Mouse (Mus musculus) urinary bladder, adult 18-20 months (tissue): ENCODE measurements around the gene Dync1i1.

Source experiments
- DNase-seq, 2 experiments: peaks; one replicate each; pipeline ENCODE4 v3.0.0; 2022; ENCODE audit warnings: low spot score in 2 of 2, mixed read lengths in 2 of 2

Dync1i1 gene

GRCm38 (mm10) chr6:5770283-5770682 is 44.8 kb downstream of the Dync1i1 start:
- no peak for DNase-seq

DNA sequence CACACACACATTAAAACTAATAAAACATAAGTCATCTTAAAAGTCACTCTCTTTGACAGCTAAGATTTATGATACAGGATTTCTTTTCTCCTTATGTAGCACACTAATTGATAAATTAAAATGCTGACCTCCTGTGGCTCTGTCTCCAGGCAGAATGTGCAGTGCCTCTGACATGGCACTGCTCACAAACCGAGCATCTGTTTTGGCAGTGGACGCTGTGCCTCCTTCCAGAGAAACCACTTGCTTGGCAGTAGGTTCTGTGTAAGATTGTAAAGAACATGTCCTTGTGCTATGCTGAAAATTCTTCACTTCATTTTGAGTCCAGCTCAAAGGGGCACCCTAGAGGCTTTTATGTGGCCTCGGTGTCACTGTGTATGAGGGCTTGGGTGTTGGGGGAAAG is 50.0 kb downstream of the Dync1i1 start:
- DNase-seq = no peak

DNA sequence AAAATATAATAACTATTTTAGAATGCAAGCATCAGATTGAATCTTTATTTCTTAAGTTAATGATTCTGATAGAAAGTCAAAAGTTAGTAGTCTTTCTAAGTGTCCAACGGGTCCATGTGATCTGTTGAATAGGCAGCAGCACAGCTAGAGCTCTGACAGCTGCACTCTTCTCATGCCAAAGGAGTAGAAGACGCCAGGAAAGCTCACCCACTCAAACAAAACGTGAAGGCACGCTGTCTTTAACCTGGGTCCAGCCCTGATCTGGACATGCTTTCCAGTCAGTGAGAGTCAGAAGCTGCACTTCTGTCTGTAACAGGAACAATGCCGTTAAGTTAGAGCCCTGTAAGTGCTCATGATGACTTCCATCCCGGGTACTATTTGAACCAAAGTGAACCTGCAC is 56.3 kb downstream of the Dync1i1 start:
- no peak for DNase-seq

- no peak for DNase-seq
These were observed 58.4 kb downstream of the Dync1i1 start for GRCm38 (mm10) chr6:5783830-5784229.

DNA sequence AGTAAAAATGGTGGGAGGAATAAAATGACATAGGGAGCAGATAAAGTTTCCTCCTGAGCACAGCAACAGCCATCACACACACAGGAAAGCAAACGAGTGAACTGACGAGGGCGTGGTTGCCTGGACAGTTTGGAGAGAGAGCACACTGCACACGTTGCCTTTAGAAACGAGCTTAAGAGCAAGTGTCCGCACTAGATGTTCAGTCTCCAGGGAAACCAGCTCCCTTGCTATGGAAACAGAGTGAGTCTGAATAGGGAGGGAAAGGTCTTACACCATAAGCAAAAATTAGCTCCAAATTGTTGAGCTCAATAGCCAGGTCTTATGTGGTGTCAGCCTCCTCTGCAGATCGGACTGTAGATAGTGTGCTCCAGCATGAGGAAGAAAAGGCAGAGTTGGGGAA is 65.2 kb downstream of the Dync1i1 start:
- no peak for DNase-seq

GRCm38 (mm10) chr6:5794106-5794753 is 68.8 kb downstream of the Dync1i1 start:
- no peak for DNase-seq

DNA sequence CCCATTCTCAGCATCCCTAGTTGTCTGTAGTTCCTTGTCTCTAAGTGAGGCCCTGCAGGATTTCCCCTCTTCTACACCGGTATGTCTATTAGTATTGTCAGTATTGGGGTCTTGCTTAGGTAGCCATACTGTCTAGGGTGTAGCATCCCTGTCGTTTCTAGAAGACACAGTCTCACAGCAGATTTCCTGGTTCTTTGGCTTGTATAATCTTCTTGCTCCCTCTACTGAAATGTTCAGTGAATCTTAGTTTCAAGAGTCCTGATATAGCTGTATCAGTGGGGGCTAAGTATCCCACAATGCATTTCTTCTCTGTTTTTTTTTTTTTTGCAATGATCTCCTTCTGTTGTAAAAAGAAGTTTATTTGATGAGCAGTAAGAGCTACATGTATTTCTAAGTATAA is 69.9 kb downstream of the Dync1i1 start:
- DNase-seq = no peak

DNA sequence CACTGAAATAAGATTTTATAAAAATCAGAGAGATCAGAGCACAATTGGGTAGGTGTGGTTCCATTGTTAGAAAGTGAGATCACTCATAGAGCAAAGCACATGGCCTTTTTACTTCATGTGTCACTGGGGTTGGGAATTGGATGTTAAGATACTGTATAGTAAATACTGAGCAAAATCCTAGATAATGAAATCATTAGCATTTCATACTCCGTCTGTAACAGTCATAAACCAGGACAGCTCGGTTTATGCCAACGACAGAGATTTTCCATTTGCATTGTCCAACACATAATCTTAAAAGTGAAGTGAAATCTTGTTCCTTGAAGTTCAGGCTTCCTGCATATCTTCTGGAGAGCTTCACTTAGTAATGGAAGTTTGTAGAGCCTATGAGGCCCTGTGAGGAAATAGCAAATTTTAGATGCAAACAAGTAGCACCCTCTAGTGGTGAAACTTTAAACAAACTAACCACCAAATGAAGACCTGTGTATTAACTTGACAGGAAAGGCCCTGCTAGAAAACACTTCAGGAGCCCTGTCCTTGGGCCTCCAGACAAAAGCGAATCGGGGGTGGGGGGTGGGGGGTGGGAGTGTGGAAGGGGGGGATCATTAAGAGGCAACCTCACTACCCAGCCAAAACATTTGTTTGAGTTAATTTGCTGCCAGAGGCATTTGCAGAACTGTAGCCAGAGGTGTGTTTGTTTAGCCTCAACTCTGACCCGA is 76.8 kb downstream of the Dync1i1 start:
- DNase-seq = no peak

- DNase-seq = no peak
These were observed 77.5 kb downstream of the Dync1i1 start for GRCm38 (mm10) chr6:5802840-5803491.

GRCm38 (mm10) chr6:5808008-5808421 is 82.6 kb downstream of the Dync1i1 start:
- no peak for DNase-seq

GRCm38 (mm10) chr6:5812076-5812475 is 86.6 kb downstream of the Dync1i1 start:
- no peak for DNase-seq

- DNase-seq = no peak
These were observed 94.2 kb downstream of the Dync1i1 start for GRCm38 (mm10) chr6:5819674-5820073.

DNA sequence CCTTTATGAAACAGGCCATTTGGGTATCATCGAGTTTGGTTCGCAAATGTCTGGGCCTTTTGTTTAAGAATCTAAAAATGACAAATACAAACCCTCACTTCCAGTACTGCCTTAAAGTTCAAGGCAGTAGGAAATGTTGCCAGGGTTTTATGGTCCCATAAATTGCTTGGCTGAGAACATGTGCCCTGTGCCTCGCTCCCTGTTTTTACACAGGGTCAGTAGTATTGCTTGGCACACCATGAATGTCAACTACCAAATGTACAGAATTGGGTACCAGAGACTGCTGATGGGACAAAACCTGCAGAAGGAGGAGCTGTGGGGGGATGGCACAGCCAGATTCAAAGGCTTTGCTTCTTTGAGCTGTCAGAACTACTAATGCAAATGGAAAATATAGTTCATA is 100.0 kb downstream of the Dync1i1 start:
- no peak for DNase-seq

GRCm38 (mm10) chr6:5827064-5827463 is 101.6 kb downstream of the Dync1i1 start:
- no peak for DNase-seq

- DNase-seq = no peak
These were observed 103.1 kb downstream of the Dync1i1 start for GRCm38 (mm10) chr6:5828409-5828974.

- DNase-seq = no peak
These were observed 103.7 kb downstream of the Dync1i1 start for GRCm38 (mm10) chr6:5829148-5829547.

DNA sequence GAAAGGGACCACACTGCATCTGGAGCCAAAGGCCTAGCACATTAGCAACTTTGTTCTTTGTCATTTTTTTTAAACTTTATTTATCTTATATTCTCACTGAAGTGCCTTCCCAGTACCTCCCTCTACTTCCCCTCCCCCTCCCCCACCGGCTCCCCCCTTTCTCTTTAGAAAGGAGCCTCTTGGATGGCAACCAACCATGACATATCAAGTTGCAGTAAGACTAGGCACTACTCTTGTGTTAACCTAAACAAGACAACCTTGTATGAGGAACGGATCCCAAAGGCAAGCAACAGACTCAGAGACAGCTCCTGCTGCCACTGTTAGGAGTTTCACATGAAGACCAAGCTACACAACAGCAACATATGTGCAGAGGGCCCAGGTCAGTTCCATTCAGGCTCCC is 105.3 kb downstream of the Dync1i1 start:
- DNase-seq = no peak

DNA sequence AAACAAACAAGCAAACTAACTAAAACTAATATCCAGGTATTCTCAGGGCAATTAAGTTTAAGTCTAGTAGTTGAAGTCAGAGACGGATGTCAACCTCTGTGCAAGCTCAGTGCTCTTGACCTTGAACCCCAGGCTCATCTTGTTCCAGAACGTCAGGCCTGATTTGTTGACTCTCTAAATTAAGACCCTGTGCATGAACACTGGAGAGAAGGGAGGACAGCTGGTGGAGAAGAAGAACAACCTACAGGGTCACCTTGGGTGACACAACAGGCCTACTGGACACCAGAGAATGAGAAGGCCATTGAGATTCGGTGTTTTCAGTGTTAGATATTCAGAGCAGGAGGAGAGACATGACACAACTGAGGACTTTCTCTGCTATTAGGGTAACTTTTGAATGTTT is 105.8 kb downstream of the Dync1i1 start:
- no peak for DNase-seq

- DNase-seq = no peak
These were observed 107.4 kb downstream of the Dync1i1 start for GRCm38 (mm10) chr6:5832838-5833237.

GRCm38 (mm10) chr6:5842466-5842865 is 117.0 kb downstream of the Dync1i1 start:
- DNase-seq = no peak

DNA sequence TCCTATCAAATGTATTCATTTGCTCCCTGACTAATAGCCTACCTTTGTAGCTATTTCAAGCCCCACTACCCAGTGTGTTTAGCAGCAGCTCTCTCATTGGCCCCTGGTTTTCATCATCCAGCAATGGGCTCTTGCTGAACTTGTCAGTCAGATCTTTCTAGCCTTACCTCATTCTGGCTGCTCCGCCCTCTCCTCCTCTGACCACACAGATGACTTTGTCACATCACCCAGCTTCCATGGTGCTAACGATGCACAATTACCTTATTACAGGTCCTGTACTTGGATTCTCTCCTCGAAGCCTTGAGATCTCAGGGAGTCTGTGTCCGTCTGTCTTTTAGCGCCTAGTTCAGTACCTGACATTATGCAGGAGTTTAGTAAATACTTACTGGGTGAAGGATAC is 120.7 kb downstream of the Dync1i1 start:
- no peak for DNase-seq

- no peak for DNase-seq
These were observed 128.8 kb downstream of the Dync1i1 start for GRCm38 (mm10) chr6:5854048-5854836.
